ENCODE assay signal across 14 mouse cellular contexts in genomic region chr16:34254646-34255022, GRCm38 (mm10).
DNase-seq lines count a peak whose midpoint lies in the region; ATAC-seq and TF ChIP-seq lines count a peak whose summit lies in the region.
"Had no signal": no experiment of that assay in that cellular context is flagged by ENCODE, and none has a peak within 500 bp of the region (broad histone marks: within the 10 kb centered on the region; RNA-seq: fewer than 3 reads in every experiment).

No protein-coding gene starts in this region.

- no peak overlapping the region for H3K4me2 ChIP-seq in forebrain, embryonic 13.5 days
- H3K4me2 ChIP-seq in forebrain, embryonic 11.5 days (ENCODE audit: low read depth, low read length, severe bottlenecking), result no peak overlapping the region
- no peak overlapping the region for H3K4me2 ChIP-seq in forebrain, embryonic 15.5 days (replicated peaks)
- H3K4me2 ChIP-seq in hindbrain, postnatal 0 days (ENCODE audit: low read depth, low read length), result no peak overlapping the region

- H3K27me3 ChIP-seq in forebrain, embryonic 13.5 days, result no peaks in the 10 kb centered on the region
- no peaks in the 10 kb centered on the region for H3K27me3 ChIP-seq in forebrain, embryonic 11.5 days (ENCODE audit: control insufficient read depth, insufficient read depth, low read length)
- no peaks in the 10 kb centered on the region for H3K27me3 ChIP-seq in forebrain, embryonic 15.5 days
- no peaks in the 10 kb centered on the region for H3K27me3 ChIP-seq in hindbrain, postnatal 0 days (ENCODE audit: insufficient read depth, low read length)
- no peaks in the 10 kb centered on the region for H3K27me3 ChIP-seq in limb, embryonic 10.5 days (ENCODE audit: low read depth, poor library complexity, severe bottlenecking)

- ATAC-seq in forebrain, embryonic 13.5 days, result peak; percentile 51; the same call in 1 of the 2 replicates
- no peak for ATAC-seq in forebrain, embryonic 11.5 days (replicated peaks; ENCODE audit: low FRiP score)
- 0 out of 2 replicates have a peak, but pooled peaks have one; percentile 39 for ATAC-seq in forebrain, embryonic 15.5 days (replicated peaks)
- 0 out of 2 replicates have a peak, but pooled peaks have one; percentile 54 for ATAC-seq in hindbrain, postnatal 0 days
- ATAC-seq: intestine, embryonic 16.5 days had no signal

- WGBS in forebrain, embryonic 13.5 days, result 34% methylated on average over 2 of the region's 2 CpGs
- WGBS in forebrain, embryonic 11.5 days, result 66% methylated on average over 2 of the region's 2 CpGs
- WGBS in forebrain, embryonic 15.5 days, result 16% methylated on average over 2 of the region's 2 CpGs
- WGBS in hindbrain, postnatal 0 days, result 16% methylated on average over 2 of the region's 2 CpGs
- 85% methylated on average over 2 of the region's 2 CpGs for WGBS in limb, embryonic 10.5 days

- peaks cover 27% of the 10 kb centered on the region for H3K4me1 ChIP-seq in forebrain, embryonic 13.5 days
- H3K4me1 ChIP-seq in forebrain, embryonic 11.5 days (replicated peaks; ENCODE audit: control insufficient read depth, insufficient read depth, low read length), result no peaks in the 10 kb centered on the region
- peaks cover 21% of the 10 kb centered on the region for H3K4me1 ChIP-seq in forebrain, embryonic 15.5 days
- H3K4me1 ChIP-seq in hindbrain, postnatal 0 days (ENCODE audit: insufficient read depth, low read length), result no peaks in the 10 kb centered on the region; the same call in 1 of the 2 replicates
- peaks cover 2% of the 10 kb centered on the region; the same call in 1 of the 2 replicates for H3K4me1 ChIP-seq in limb, embryonic 10.5 days

- peaks cover 27% of the 10 kb centered on the region for H3K36me3 ChIP-seq in forebrain, embryonic 13.5 days (ENCODE audit: poor library complexity, severe bottlenecking)
- no peaks in the 10 kb centered on the region; the same call in 1 of the 2 replicates for H3K36me3 ChIP-seq in forebrain, embryonic 11.5 days (ENCODE audit: control insufficient read depth, insufficient read depth, low read length)
- H3K36me3 ChIP-seq in forebrain, embryonic 15.5 days, result peaks cover 28% of the 10 kb centered on the region
- no peaks in the 10 kb centered on the region; the same call in 1 of the 2 replicates for H3K36me3 ChIP-seq in hindbrain, postnatal 0 days (ENCODE audit: insufficient read depth, low read length)
- H3K36me3 ChIP-seq in limb, embryonic 10.5 days, result peaks cover 31% of the 10 kb centered on the region

- no peak overlapping the region for H3K9ac ChIP-seq in forebrain, embryonic 13.5 days
- no peak overlapping the region for H3K9ac ChIP-seq in forebrain, embryonic 11.5 days (ENCODE audit: low read length)
- H3K9ac ChIP-seq in forebrain, embryonic 15.5 days (replicated peaks), result no peak overlapping the region
- no peak overlapping the region for H3K9ac ChIP-seq in hindbrain, postnatal 0 days (replicated peaks; ENCODE audit: low read length)
- H3K9ac ChIP-seq: liver, embryonic 14.5 days had no signal

- no peak for DNase-seq in forebrain, embryonic 11.5 days (ENCODE audit: low spot score)
- DNase-seq in layer of hippocampus, adult 2 months (ENCODE audit: low spot score in 2 of 2), result no peak
- DNase-seq in layer of hippocampus, adult 11-12 months (ENCODE audit: low spot score), result no peak
- DNase-seq in hindbrain, postnatal 0 days (ENCODE audit: low spot score), result peak; percentile 63
- DNase-seq in Muller cell, postnatal 12 days (ENCODE audit: inconsistent ontology term), result no peak
- DNase-seq in limb, embryonic 10.5 days (ENCODE audit: low spot score), result no peak
- DNase-seq: adrenal gland, postnatal 10 days; lung, postnatal 36 days; right cerebral cortex, postnatal 4 days had no signal

- H3K4me3 ChIP-seq in forebrain, embryonic 13.5 days, result no peak overlapping the region
- H3K4me3 ChIP-seq in forebrain, embryonic 11.5 days (ENCODE audit: low read depth, low read length), result no peak overlapping the region
- H3K4me3 ChIP-seq in layer of hippocampus, adult 2 months, result peak overlapping the region; percentile 19
- no peak overlapping the region for H3K4me3 ChIP-seq in forebrain, embryonic 15.5 days
- no peak overlapping the region for H3K4me3 ChIP-seq in hindbrain, postnatal 0 days (ENCODE audit: low read length)
- H3K4me3 ChIP-seq in limb, embryonic 10.5 days, result no peak overlapping the region

- peak overlapping the region; percentile 4 for H3K27ac ChIP-seq in forebrain, embryonic 13.5 days
- H3K27ac ChIP-seq in forebrain, embryonic 11.5 days (ENCODE audit: low read depth, low read length), result no peak overlapping the region
- H3K27ac ChIP-seq in layer of hippocampus, adult 2 months, result peak overlapping the region; percentile 58
- H3K27ac ChIP-seq in forebrain, embryonic 15.5 days (replicated peaks), result peak overlapping the region; percentile 27; the same call in 1 of the 2 replicates
- no peak overlapping the region for H3K27ac ChIP-seq in hindbrain, postnatal 0 days
- no peak overlapping the region for H3K27ac ChIP-seq in limb, embryonic 10.5 days
- H3K27ac ChIP-seq: kidney, postnatal 0 days; liver, embryonic 14.5 days had no signal

- H3K9me3 ChIP-seq in forebrain, embryonic 13.5 days (replicated peaks), result no peaks in the 10 kb centered on the region
- H3K9me3 ChIP-seq in forebrain, embryonic 11.5 days (ENCODE audit: control insufficient read depth, low read length), result no peaks in the 10 kb centered on the region
- no peaks in the 10 kb centered on the region for H3K9me3 ChIP-seq in forebrain, embryonic 15.5 days
- H3K9me3 ChIP-seq in hindbrain, postnatal 0 days (ENCODE audit: low read length), result no peaks in the 10 kb centered on the region
- H3K9me3 ChIP-seq in limb, embryonic 10.5 days (replicated peaks), result no peaks in the 10 kb centered on the region

- no peak for TF ChIP-seq CTCF in layer of hippocampus, adult 2 months (conservative IDR thresholded peaks at IDR 0.05)
- TF ChIP-seq CTCF in hindbrain, postnatal 0 days (IDR thresholded peaks at IDR 0.05; ENCODE audit: low read depth), result no peak

Comparison
In these comparisons a context has a peak if more than half of its experiments do, and no peak if none do; other contexts are left out.
1. H3K27ac ChIP-seq: peak in forebrain, embryonic 13.5 days (single experiment), layer of hippocampus, adult 2 months (single experiment) and forebrain, embryonic 15.5 days (single experiment); none in forebrain, embryonic 11.5 days (single experiment), hindbrain, postnatal 0 days (single experiment) and limb, embryonic 10.5 days (single experiment).